8 mouse cellular contexts compared by ENCODE assay signal in the genomic region with DNA sequence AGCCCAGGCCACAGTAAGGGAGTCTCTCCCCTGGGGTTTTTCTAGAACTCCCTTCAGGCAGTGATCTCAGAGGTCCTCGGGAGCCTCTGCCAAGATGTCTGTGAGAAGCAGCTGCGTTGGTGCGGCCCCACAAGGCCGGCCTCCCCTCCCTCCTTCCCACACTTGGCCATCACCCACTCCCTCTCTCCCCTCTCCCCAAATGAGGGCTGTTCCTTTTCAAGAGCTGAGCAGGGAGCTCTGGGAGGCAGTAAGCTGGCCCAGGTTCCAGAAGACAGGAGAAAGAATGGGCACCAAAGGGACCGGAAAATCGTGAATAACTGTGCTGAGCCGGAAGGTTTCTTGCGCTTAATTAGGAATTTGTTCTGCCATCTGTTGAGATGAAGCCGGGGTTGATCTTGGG. TPM values are rescaled to one million over a fixed set of nuclear protein-coding genes. Genes with fewer than 3 reads are reported as not detected.
DNase-seq lines count a peak whose midpoint lies in the region; ATAC-seq lines count a peak whose summit lies in the region.
"Had no signal": no experiment of that assay in that cellular context is flagged by ENCODE, and none has a peak within 500 bp of the region (broad histone marks: within the 10 kb centered on the region; RNA-seq: fewer than 3 reads in every experiment).

No protein-coding gene starts in this region.

- H3K36me3 ChIP-seq in forebrain, embryonic 16.5 days (ENCODE audit: control insufficient read depth, insufficient read depth), result no peaks in the 10 kb centered on the region
- no peaks in the 10 kb centered on the region for H3K36me3 ChIP-seq in stomach, embryonic 15.5 days

- ATAC-seq in forebrain, embryonic 16.5 days, result peak; percentile 47
- no peak for ATAC-seq in stomach, embryonic 15.5 days (ENCODE audit: insufficient read depth, low FRiP score, low read depth)

- peak; percentile 45 for DNase-seq in kidney, postnatal 10 days
- no peak for DNase-seq in kidney, postnatal 25 days
- peak; percentile 17 for DNase-seq in right cerebral cortex, postnatal 25 days
- no peak for DNase-seq in right cerebral cortex, adult 2 months (ENCODE audit: low spot score in 2 of 2)
- DNase-seq in cerebellum, adult 11 months, result no peak

- no peaks in the 10 kb centered on the region for H3K9me3 ChIP-seq in forebrain, embryonic 16.5 days (ENCODE audit: control insufficient read depth, low read length)
- no peaks in the 10 kb centered on the region for H3K9me3 ChIP-seq in stomach, embryonic 15.5 days

- peaks cover 49% of the 10 kb centered on the region for H3K4me1 ChIP-seq in forebrain, embryonic 16.5 days (replicated peaks; ENCODE audit: control insufficient read depth, insufficient read depth, low read length)
- peaks cover 13% of the 10 kb centered on the region for H3K4me1 ChIP-seq in stomach, embryonic 15.5 days

- H3K4me3 ChIP-seq in forebrain, embryonic 16.5 days (replicated peaks; ENCODE audit: low read length), result no peak overlapping the region
- H3K4me3 ChIP-seq in stomach, embryonic 15.5 days (replicated peaks), result no peak overlapping the region

- H3K4me2 ChIP-seq in forebrain, embryonic 16.5 days (ENCODE audit: low read length), result no peak overlapping the region
- no peak overlapping the region for H3K4me2 ChIP-seq in stomach, embryonic 15.5 days

- 16% methylated on average over 9 of the region's 9 CpGs for WGBS in forebrain, embryonic 16.5 days
- 58% methylated on average over 9 of the region's 9 CpGs for WGBS in stomach, embryonic 15.5 days

- no peaks in the 10 kb centered on the region for H3K27me3 ChIP-seq in forebrain, embryonic 16.5 days (replicated peaks; ENCODE audit: control insufficient read depth, insufficient read depth, low read length)
- peaks cover 9% of the 10 kb centered on the region for H3K27me3 ChIP-seq in stomach, embryonic 15.5 days (replicated peaks)

- H3K9ac ChIP-seq in forebrain, embryonic 16.5 days (replicated peaks; ENCODE audit: low read depth, low read length), result peak overlapping the region; percentile 11; the same call in 1 of the 2 replicates
- no peak overlapping the region for H3K9ac ChIP-seq in stomach, embryonic 15.5 days

- H3K27ac ChIP-seq in forebrain, embryonic 16.5 days (ENCODE audit: low read length), result peak overlapping the region; percentile 56
- H3K27ac ChIP-seq in stomach, embryonic 15.5 days, result peak overlapping the region; percentile 71

RNA-seq across cellular contexts. Expression of a gene that starts 35.1 kb away (rescaled TPM):
- 0.29 and 0.37 TPM in 2 replicates for polyA plus RNA-seq in forebrain, embryonic 16.5 days (2015; fragmentation: Nextera tagmentation; extraction: Ambion mirVana)
- 0.10 and 0.12 TPM in 2 replicates for polyA plus RNA-seq in stomach, embryonic 15.5 days (2015; fragmentation: Nextera tagmentation; extraction: Ambion mirVana)
- polyA plus RNA-seq: gonadal fat pad, adult 2 months had no signal

RNA-seq across cellular contexts. Expression of a gene that starts 44.3 kb away (rescaled TPM):
- polyA plus RNA-seq in forebrain, embryonic 16.5 days (2015; fragmentation: Nextera tagmentation; extraction: Ambion mirVana), result 20.6 and 24.2 TPM in 2 replicates
- polyA plus RNA-seq in stomach, embryonic 15.5 days (2015; fragmentation: Nextera tagmentation; extraction: Ambion mirVana), result 23.2 and 24.0 TPM in 2 replicates

RNA-seq across cellular contexts. Expression of a gene that starts 44.6 kb away (rescaled TPM):
- polyA plus RNA-seq in forebrain, embryonic 16.5 days (2015; fragmentation: Nextera tagmentation; extraction: Ambion mirVana), result 11.0 and 11.2 TPM in 2 replicates
- 9.3 and 11.5 TPM in 2 replicates for polyA plus RNA-seq in stomach, embryonic 15.5 days (2015; fragmentation: Nextera tagmentation; extraction: Ambion mirVana)

RNA-seq across cellular contexts. Expression of a gene that starts 44.9 kb away (rescaled TPM):
- polyA plus RNA-seq in forebrain, embryonic 16.5 days (2015; fragmentation: Nextera tagmentation; extraction: Ambion mirVana), result 23.2 and 26.9 TPM in 2 replicates
- polyA plus RNA-seq in stomach, embryonic 15.5 days (2015; fragmentation: Nextera tagmentation; extraction: Ambion mirVana), result 16.6 and 17.8 TPM in 2 replicates

Comparison
In these comparisons a context has a peak if more than half of its experiments do, and no peak if none do; other contexts are left out.
1. DNase-seq: peak in kidney, postnatal 10 days (single experiment) and right cerebral cortex, postnatal 25 days (single experiment); none in kidney, postnatal 25 days (0 of 2), right cerebral cortex, adult 2 months (0 of 2) and cerebellum, adult 11 months (single experiment).